Mouse (Mus musculus): ENCODE measurements at regions not wholly inside any gene's neighbourhood (a gene's known extent, or its start where the extent isn't known, plus 50 kb on each side); places are given as distances from the start of the nearest gene placed in this dataset.

DNA sequence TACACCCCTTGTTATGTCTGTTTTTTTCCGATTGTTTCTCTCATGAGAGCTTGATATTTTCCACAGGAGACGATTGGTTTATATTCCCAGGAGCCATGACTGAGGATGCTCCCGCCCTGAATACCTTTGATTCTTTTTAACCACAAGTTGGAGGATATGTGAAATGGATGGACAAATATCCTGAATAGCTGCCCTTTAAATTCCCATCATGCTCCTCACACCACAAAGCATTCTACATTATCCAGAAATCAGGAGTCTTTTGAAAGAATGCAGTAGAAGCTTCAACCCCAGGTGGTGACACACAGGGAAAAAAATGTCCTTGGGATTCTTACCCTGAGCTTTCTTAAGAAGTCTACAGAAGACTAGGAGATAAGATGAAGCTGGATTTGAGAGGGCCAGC lies 727.9 kb downstream of the Inhba start:
- ATAC-seq (ENCODE audit: low read depth): no peak
- H3K27me3 ChIP-seq (ENCODE audit: control insufficient read depth, insufficient read depth, low read depth, low read length): no peaks in the 10 kb centered on the region
- 80% methylated on average over 3 of the region's 3 CpGs for WGBS

DNA sequence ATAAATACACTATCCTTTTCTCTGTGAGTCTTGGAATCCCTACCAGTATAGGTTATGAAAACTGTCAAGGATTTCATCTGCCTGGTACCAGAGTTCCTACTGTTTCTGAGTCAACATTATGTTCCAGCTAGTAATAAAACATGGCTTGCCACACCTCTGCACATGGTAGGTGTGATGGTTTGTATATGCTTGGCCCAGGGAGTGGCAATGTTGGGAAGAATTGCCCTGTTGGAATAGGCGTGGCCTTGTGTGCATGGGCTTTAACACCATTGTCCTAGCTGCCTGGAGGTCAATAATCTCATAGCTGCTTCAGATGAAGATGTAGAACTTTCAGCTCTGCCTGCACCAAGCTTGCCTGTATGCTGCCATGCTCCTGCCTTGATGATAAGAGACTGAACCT lies 732.6 kb downstream of the Inhba start:
- H3K27me3 ChIP-seq (ENCODE audit: control insufficient read depth, insufficient read depth, low read depth, low read length): no peaks in the 10 kb centered on the region
- no peaks in the 10 kb centered on the region for H3K9me3 ChIP-seq (ENCODE audit: control insufficient read depth, low read length)
- H3K27ac ChIP-seq (ENCODE audit: low read length): no peak overlapping the region
- no peaks in the 10 kb centered on the region for H3K4me1 ChIP-seq (replicated peaks; ENCODE audit: control insufficient read depth, insufficient read depth, low read length)
- no peak overlapping the region for H3K4me2 ChIP-seq (ENCODE audit: low read depth, low read length)
- H3K9ac ChIP-seq (ENCODE audit: low read length): no peak overlapping the region
- WGBS: 85% methylated on average over 1 of the region's 1 CpGs
- H3K36me3 ChIP-seq (ENCODE audit: control insufficient read depth, insufficient read depth, low read length): no peaks in the 10 kb centered on the region
- no peak overlapping the region for H3K4me3 ChIP-seq (ENCODE audit: low read length)
- no peak for ATAC-seq (ENCODE audit: low read depth)

More for the DNA sequence above, 727.9 kb downstream of the Inhba start:
- Histone ChIP-seq H3K4me3 (ENCODE audit: low read length) (no peak overlapping the region), H3K9me3 (ENCODE audit: control insufficient read depth, low read length) (no peaks in the 10 kb centered on the region), H3K4me1 (replicated peaks; ENCODE audit: control insufficient read depth, insufficient read depth, low read length) (no peaks in the 10 kb centered on the region), H3K4me2 (ENCODE audit: low read depth, low read length) (no peak overlapping the region), H3K9ac (ENCODE audit: low read length) (no peak overlapping the region), H3K27ac (ENCODE audit: low read length) (no peak overlapping the region), H3K36me3 (ENCODE audit: control insufficient read depth, insufficient read depth, low read length) (no peaks in the 10 kb centered on the region)

DNA sequence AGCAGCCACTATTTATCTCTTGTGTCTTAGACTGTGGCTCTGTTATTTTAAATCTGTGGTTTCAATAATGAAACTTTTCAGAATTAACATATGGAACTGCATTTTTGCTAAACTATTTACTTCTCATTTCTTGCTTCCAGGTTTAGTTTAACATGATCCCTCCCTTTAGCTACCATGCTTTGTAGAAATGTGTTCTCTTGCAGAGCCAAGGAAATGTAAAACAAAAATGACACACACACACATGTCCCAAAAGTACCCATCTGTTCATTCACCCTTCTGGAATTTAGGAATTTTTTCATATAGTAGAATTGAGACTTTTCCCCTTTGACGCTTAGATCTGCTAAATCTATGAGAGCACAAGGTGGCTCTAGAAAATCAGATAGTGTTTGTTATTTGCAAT lies 734.0 kb downstream of the Inhba start:
- H3K27me3 ChIP-seq (ENCODE audit: control insufficient read depth, insufficient read depth, low read depth, low read length): no peaks in the 10 kb centered on the region
- H3K9me3 ChIP-seq (ENCODE audit: control insufficient read depth, low read length): no peaks in the 10 kb centered on the region
- 79% methylated on average over 1 of the region's 1 CpGs for WGBS

DNA sequence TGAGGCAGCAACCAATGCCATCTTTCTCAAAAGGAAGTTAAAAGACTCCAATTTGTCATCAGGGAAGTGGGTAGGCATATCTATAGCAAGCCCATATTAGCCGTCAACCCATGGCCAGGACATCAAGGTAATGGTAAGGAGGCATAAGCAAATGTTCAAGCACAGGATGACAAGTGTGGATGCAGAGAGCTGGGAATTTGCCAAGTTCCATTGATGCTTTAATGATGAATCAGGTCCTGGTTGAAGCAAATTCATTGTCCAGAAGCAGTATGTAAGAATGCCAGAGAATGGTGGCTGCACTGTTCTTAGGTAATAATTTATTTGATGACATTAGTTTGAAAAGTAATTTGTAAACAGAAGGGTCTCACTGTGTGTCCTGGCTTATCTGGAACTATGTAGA lies 734.8 kb downstream of the Inhba start:
- Histone ChIP-seq H3K4me1 (replicated peaks; ENCODE audit: control insufficient read depth, insufficient read depth, low read length) (no peaks in the 10 kb centered on the region), H3K4me2 (ENCODE audit: low read depth, low read length) (no peak overlapping the region), H3K27ac (ENCODE audit: low read length) (no peak overlapping the region), H3K36me3 (ENCODE audit: control insufficient read depth, insufficient read depth, low read length) (no peaks in the 10 kb centered on the region), H3K9ac (ENCODE audit: low read length) (no peak overlapping the region), H3K9me3 (ENCODE audit: control insufficient read depth, low read length) (no peaks in the 10 kb centered on the region), H3K4me3 (ENCODE audit: low read length) (no peak overlapping the region), H3K27me3 (ENCODE audit: control insufficient read depth, insufficient read depth, low read depth, low read length) (no peaks in the 10 kb centered on the region)
- ATAC-seq (ENCODE audit: low read depth): no peak
- WGBS: 69% methylated on average over 1 of the region's 1 CpGs

More for the DNA sequence above, 734.0 kb downstream of the Inhba start:
- Histone ChIP-seq H3K4me2 (ENCODE audit: low read depth, low read length) (no peak overlapping the region), H3K36me3 (ENCODE audit: control insufficient read depth, insufficient read depth, low read length) (no peaks in the 10 kb centered on the region), H3K4me3 (ENCODE audit: low read length) (no peak overlapping the region), H3K4me1 (replicated peaks; ENCODE audit: control insufficient read depth, insufficient read depth, low read length) (no peaks in the 10 kb centered on the region), H3K9ac (ENCODE audit: low read length) (no peak overlapping the region), H3K27ac (ENCODE audit: low read length) (no peak overlapping the region)
- ATAC-seq (ENCODE audit: low read depth): no peak

DNA sequence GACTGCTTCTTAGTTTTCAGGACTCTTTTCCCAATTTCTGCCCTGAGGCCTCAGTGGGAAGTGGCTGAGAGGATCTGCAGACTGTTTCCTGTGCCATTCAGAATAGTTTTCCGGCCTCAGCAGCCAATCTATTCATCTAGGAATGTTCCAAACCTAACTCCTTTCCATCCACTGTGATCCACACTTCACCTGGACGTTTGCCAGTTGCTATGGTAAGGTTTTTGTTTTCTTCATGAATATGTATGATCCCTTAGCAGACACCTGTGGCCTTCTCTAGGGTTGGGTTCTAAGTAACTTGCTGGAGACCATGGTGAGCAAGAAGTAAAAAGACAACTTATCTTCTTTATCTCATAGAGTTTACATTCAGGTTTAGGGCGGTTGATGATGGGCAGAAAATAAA lies 744.6 kb downstream of the Inhba start:
- H3K27me3 ChIP-seq (ENCODE audit: control insufficient read depth, insufficient read depth, low read depth, low read length): no peaks in the 10 kb centered on the region
- no peaks in the 10 kb centered on the region for H3K9me3 ChIP-seq (ENCODE audit: control insufficient read depth, low read length)
- no peak overlapping the region for H3K4me2 ChIP-seq (ENCODE audit: low read depth, low read length)
- H3K36me3 ChIP-seq (ENCODE audit: control insufficient read depth, insufficient read depth, low read length): no peaks in the 10 kb centered on the region
- H3K9ac ChIP-seq (ENCODE audit: low read length): no peak overlapping the region
- ATAC-seq (ENCODE audit: low read depth): no peak
- H3K27ac ChIP-seq (ENCODE audit: low read length): no peak overlapping the region
- no peak overlapping the region for H3K4me3 ChIP-seq (ENCODE audit: low read length)
- H3K4me1 ChIP-seq (replicated peaks; ENCODE audit: control insufficient read depth, insufficient read depth, low read length): no peaks in the 10 kb centered on the region
- 54% methylated on average over 3 of the region's 3 CpGs for WGBS

DNA sequence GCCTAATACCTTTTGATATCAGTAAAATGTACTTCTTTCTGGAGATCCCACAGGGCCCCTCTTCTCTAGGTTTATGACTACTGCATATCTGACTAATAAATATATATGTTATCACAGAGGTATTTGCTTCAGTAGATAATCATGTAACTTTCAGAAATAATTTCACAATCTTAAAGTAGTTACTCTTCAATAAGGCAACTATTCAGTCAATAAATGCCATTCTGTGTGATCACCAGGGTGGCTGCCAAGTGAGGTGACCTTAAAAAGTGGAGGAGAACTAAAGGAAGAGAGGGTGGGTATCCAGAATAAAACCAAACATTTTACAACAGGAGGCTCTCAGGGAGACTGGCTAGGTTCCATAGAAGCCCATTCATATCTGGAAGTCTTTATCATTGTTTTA lies 748.4 kb downstream of the Inhba start:
- Histone ChIP-seq H3K27ac (ENCODE audit: low read length) (no peak overlapping the region), H3K4me2 (ENCODE audit: low read depth, low read length) (no peak overlapping the region), H3K9me3 (ENCODE audit: control insufficient read depth, low read length) (no peaks in the 10 kb centered on the region), H3K27me3 (ENCODE audit: control insufficient read depth, insufficient read depth, low read depth, low read length) (no peaks in the 10 kb centered on the region), H3K9ac (ENCODE audit: low read length) (no peak overlapping the region), H3K36me3 (ENCODE audit: control insufficient read depth, insufficient read depth, low read length) (no peaks in the 10 kb centered on the region), H3K4me1 (replicated peaks; ENCODE audit: control insufficient read depth, insufficient read depth, low read length) (no peaks in the 10 kb centered on the region), H3K4me3 (ENCODE audit: low read length) (no peak overlapping the region)
- no peak for ATAC-seq (ENCODE audit: low read depth)

DNA sequence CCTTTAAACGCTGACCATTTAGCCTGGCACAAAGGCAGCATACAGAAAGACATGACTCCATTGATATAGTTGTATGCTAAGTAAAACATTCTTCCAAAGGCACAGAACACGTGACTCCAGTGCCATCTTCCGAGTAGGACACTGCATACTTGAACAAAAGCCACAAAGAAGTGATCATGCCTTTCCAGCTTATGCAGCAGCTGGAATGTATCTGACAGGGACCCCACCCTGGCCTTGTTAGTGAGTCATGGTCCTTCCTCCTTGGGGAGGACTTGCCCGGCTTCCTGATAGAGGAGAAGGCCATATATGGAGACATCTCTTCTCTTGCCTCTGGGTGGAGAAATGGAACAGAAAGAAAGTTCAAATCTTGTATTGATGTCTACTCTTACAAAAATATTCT lies 749.8 kb downstream of the Inhba start:
- no peak overlapping the region for H3K9ac ChIP-seq (ENCODE audit: low read length)
- peak; percentile 23; the same call in 1 of the 2 replicates for ATAC-seq (ENCODE audit: low read depth)
- no peaks in the 10 kb centered on the region for H3K27me3 ChIP-seq (ENCODE audit: control insufficient read depth, insufficient read depth, low read depth, low read length)
- H3K4me3 ChIP-seq (ENCODE audit: low read length): no peak overlapping the region
- no peak overlapping the region for H3K4me2 ChIP-seq (ENCODE audit: low read depth, low read length)
- no peak overlapping the region for H3K27ac ChIP-seq (ENCODE audit: low read length)
- no peaks in the 10 kb centered on the region for H3K36me3 ChIP-seq (ENCODE audit: control insufficient read depth, insufficient read depth, low read length)
- no peaks in the 10 kb centered on the region for H3K4me1 ChIP-seq (replicated peaks; ENCODE audit: control insufficient read depth, insufficient read depth, low read length)
- 61% methylated on average over 4 of the region's 4 CpGs for WGBS
- no peaks in the 10 kb centered on the region for H3K9me3 ChIP-seq (ENCODE audit: control insufficient read depth, low read length)

DNA sequence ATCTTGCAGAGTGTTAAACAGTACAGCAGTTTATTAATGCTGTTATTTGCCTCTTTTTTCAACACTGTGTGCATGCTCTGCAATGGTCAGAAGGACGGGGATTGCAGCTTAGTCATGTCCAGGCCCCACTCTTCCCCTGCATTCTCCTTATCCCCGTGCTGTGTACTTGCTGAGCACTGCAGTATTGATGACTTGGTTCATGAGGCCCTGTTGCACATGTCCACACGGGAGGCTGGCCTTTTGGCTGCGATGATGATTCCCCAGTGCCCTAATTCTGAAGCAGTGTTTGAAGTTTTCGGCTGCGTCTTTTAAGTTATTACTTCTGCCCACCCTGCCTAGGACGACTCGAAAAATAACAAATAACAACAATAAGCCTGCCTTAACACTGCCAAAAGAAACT lies 750.7 kb downstream of the Inhba start:
- Histone ChIP-seq H3K9me3 (ENCODE audit: control insufficient read depth, low read length) (no peaks in the 10 kb centered on the region), H3K4me2 (ENCODE audit: low read depth, low read length) (no peak overlapping the region), H3K36me3 (ENCODE audit: control insufficient read depth, insufficient read depth, low read length) (no peaks in the 10 kb centered on the region), H3K4me3 (ENCODE audit: low read length) (no peak overlapping the region), H3K4me1 (replicated peaks; ENCODE audit: control insufficient read depth, insufficient read depth, low read length) (no peaks in the 10 kb centered on the region), H3K27ac (ENCODE audit: low read length) (no peak overlapping the region), H3K27me3 (ENCODE audit: control insufficient read depth, insufficient read depth, low read depth, low read length) (no peaks in the 10 kb centered on the region), H3K9ac (ENCODE audit: low read length) (no peak overlapping the region)
- no peak for ATAC-seq (ENCODE audit: low read depth)
- 86% methylated on average over 8 of the region's 8 CpGs for WGBS

DNA sequence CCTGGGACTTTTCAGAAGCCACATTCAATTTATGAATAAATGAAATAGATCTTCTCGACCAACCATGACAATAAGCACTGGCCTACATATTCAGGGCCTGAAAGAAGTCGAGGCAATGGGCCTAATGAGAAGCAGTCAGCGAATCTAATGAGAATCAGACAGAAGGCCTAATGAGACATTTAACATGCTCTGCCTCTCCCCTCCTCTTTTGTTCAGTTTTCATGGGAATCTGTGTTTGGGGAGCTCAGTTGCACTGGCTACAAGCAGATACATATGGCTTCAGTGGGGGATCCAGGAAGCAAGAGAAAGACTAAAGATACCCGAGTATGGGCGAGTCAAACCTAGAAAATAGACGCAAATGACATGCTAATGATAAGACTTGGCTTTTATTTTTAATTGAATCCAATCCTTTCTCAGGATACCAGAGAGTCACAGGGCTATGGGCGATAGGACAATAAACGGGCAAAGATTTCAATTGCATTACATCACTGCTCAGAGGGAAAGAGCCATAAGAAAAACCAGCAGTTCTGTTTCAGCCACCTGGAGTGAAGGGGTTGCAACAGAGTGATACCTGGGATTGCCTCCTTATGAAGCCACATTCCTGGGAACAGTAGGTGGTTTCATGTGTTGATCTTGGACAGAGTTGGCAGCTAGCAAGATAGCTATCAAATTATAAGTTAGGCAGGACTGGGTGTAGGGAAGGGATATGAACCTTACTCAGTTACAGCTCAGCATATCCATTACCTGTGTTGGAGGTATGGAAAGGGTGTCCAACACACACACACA lies 751.3 kb downstream of the Inhba start:
- Histone ChIP-seq H3K36me3 (ENCODE audit: control insufficient read depth, insufficient read depth, low read length) (no peaks in the 10 kb centered on the region), H3K4me3 (ENCODE audit: low read length) (no peak overlapping the region), H3K4me2 (ENCODE audit: low read depth, low read length) (no peak overlapping the region), H3K9ac (ENCODE audit: low read length) (no peak overlapping the region), H3K27me3 (ENCODE audit: control insufficient read depth, insufficient read depth, low read depth, low read length) (no peaks in the 10 kb centered on the region), H3K4me1 (replicated peaks; ENCODE audit: control insufficient read depth, insufficient read depth, low read length) (no peaks in the 10 kb centered on the region), H3K27ac (ENCODE audit: low read length) (no peak overlapping the region), H3K9me3 (ENCODE audit: control insufficient read depth, low read length) (no peaks in the 10 kb centered on the region)
- 81% methylated on average over 8 of the region's 8 CpGs for WGBS
- no peak for ATAC-seq (ENCODE audit: low read depth)

DNA sequence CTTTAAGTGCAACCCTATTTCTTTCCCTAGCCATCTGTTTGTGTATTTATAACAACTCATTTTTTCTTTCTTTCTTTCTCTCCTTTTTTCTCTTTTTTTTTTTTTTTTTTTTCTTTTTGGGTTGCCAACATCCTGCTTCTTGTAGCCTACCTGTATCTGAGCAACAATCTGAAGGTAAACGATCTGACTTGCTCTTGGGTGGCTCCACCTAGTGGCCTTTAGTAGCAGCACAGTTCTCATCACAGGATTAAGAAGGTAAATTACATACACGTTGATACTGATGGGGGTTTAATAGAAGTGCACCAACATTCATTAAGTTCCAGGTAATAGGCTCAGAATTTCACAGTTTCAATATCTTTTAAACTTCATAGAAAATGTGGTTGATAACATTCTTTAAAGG lies 752.1 kb downstream of the Inhba start:
- H3K9me3 ChIP-seq (ENCODE audit: control insufficient read depth, low read length): no peaks in the 10 kb centered on the region
- no peaks in the 10 kb centered on the region for H3K36me3 ChIP-seq (ENCODE audit: control insufficient read depth, insufficient read depth, low read length)
- no peak for ATAC-seq (ENCODE audit: low read depth)
- no peak overlapping the region for H3K4me2 ChIP-seq (ENCODE audit: low read depth, low read length)
- H3K9ac ChIP-seq (ENCODE audit: low read length): no peak overlapping the region
- 6% methylated on average over 2 of the region's 2 CpGs for WGBS
- no peaks in the 10 kb centered on the region for H3K4me1 ChIP-seq (replicated peaks; ENCODE audit: control insufficient read depth, insufficient read depth, low read length)
- no peak overlapping the region for H3K27ac ChIP-seq (ENCODE audit: low read length)
- no peak overlapping the region for H3K4me3 ChIP-seq (ENCODE audit: low read length)
- H3K27me3 ChIP-seq (ENCODE audit: control insufficient read depth, insufficient read depth, low read depth, low read length): no peaks in the 10 kb centered on the region
